13 mouse cellular contexts compared by ENCODE assay signal in the genomic region with DNA sequence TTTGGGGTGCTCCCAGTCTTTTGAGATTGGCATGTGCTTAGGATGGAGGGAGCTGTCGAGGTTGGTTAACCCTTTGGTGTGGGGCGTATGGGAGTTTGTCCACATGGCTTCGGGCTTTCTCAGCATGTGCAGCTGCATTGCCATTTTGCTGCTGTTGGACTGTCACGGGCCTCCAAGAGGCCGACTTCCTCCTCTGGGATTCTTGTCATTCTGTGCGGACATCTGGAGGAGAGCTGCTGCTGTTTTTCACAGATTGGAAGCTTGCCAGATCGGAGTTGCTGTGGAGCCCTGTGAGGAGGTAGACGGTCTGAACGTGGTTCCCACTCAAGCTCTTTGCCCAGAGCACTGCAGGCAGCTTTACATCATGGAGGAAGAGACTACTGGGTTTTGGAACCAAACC. TPM values are rescaled to one million over a fixed set of nuclear protein-coding genes. Genes with fewer than 3 reads are reported as not detected.
A peak's percentile ranks its signal among the peaks of the same experiment; 100 is the strongest.
DNase-seq lines count a peak whose midpoint lies in the region; ATAC-seq and TF ChIP-seq lines count a peak whose summit lies in the region.
"Had no signal": no experiment of that assay in that cellular context is flagged by ENCODE, and none has a peak within 500 bp of the region (broad histone marks: within the 10 kb centered on the region; RNA-seq: fewer than 3 reads in every experiment).

No protein-coding gene starts in this region.

- H3K27ac ChIP-seq in forebrain, postnatal 0 days (ENCODE audit: low read depth, low read length): no peak overlapping the region
- no peak overlapping the region; the same call in 1 of the 2 replicates for H3K27ac ChIP-seq in forebrain, embryonic 15.5 days (replicated peaks)
- H3K27ac ChIP-seq in kidney, adult 2 months (ENCODE audit: insufficient read depth, low read depth, low read length): no peak overlapping the region
- H3K27ac ChIP-seq: limb, embryonic 13.5 days; neural tube, embryonic 12.5 days had no signal

- TF ChIP-seq POLR2A in kidney, adult 2 months (IDR thresholded peaks at IDR 0.05; ENCODE audit: low read depth, low read length): no peak

- WGBS in forebrain, postnatal 0 days: 37% methylated on average over 9 of the region's 9 CpGs
- 36% methylated on average over 9 of the region's 9 CpGs for WGBS in forebrain, embryonic 15.5 days
- 29% methylated on average over 9 of the region's 9 CpGs for WGBS in kidney, adult 2 months

- peaks cover 19% of the 10 kb centered on the region for H3K4me1 ChIP-seq in forebrain, postnatal 0 days (ENCODE audit: insufficient read depth)
- H3K4me1 ChIP-seq in forebrain, embryonic 15.5 days: peaks cover 43% of the 10 kb centered on the region
- peaks cover 19% of the 10 kb centered on the region; the same call in 1 of the 2 replicates for H3K4me1 ChIP-seq in kidney, adult 2 months (ENCODE audit: control insufficient read depth, insufficient read depth, low read length)

- ATAC-seq in forebrain, postnatal 0 days: no peak
- ATAC-seq in forebrain, embryonic 15.5 days (replicated peaks): no peak
- ATAC-seq: CD4-positive, CD25-positive, alpha-beta regulatory T cell, adult 4 months had no signal

- H3K36me3 ChIP-seq in forebrain, postnatal 0 days (ENCODE audit: insufficient read depth): no peaks in the 10 kb centered on the region; the same call in none of the 2 replicates
- no peaks in the 10 kb centered on the region for H3K36me3 ChIP-seq in forebrain, embryonic 15.5 days
- H3K36me3 ChIP-seq in kidney, adult 2 months (ENCODE audit: control insufficient read depth, insufficient read depth, low read length): no peaks in the 10 kb centered on the region
- H3K36me3 ChIP-seq: limb, embryonic 13.5 days had no signal

- H3K9ac ChIP-seq in forebrain, postnatal 0 days: no peak overlapping the region
- no peak overlapping the region for H3K9ac ChIP-seq in forebrain, embryonic 15.5 days (replicated peaks)
- H3K9ac ChIP-seq: limb, embryonic 13.5 days; neural tube, embryonic 12.5 days had no signal

- H3K27me3 ChIP-seq in forebrain, postnatal 0 days (ENCODE audit: insufficient read depth, low read length): no peaks in the 10 kb centered on the region
- H3K27me3 ChIP-seq in forebrain, embryonic 15.5 days: no peaks in the 10 kb centered on the region
- H3K27me3 ChIP-seq in kidney, adult 2 months (replicated peaks; ENCODE audit: control insufficient read depth, insufficient read depth, low read length): no peaks in the 10 kb centered on the region
- H3K27me3 ChIP-seq: limb, embryonic 13.5 days; neural tube, embryonic 12.5 days had no signal

- H3K4me3 ChIP-seq in forebrain, postnatal 0 days (ENCODE audit: low read depth, low read length): no peak overlapping the region
- H3K4me3 ChIP-seq in forebrain, embryonic 15.5 days: no peak overlapping the region
- H3K4me3 ChIP-seq in kidney, adult 2 months (ENCODE audit: insufficient read depth, low read depth, low read length): no peak overlapping the region
- H3K4me3 ChIP-seq: limb, embryonic 13.5 days; neural tube, embryonic 12.5 days had no signal

- peak; percentile 28 for DNase-seq in forebrain, postnatal 0 days
- peak; percentile 56 for DNase-seq in kidney, adult 2 months
- no peak for DNase-seq in kidney, adult 18-20 months
- peak; percentile 71 for DNase-seq in MN1 (ENCODE audit: low spot score)
- peak; percentile 12 for DNase-seq in heart, postnatal 25 days (ENCODE audit: low spot score)
- DNase-seq in urinary bladder, postnatal 36 days (ENCODE audit: low spot score in 2 of 2): no peak
- no peak for DNase-seq in layer of hippocampus, adult 18-20 months (ENCODE audit: low spot score in 2 of 2)
- DNase-seq: adrenal gland, postnatal 25 days; cerebellum, adult 9-11 months had no signal

- H3K4me2 ChIP-seq in forebrain, postnatal 0 days (ENCODE audit: low read depth): no peak overlapping the region
- H3K4me2 ChIP-seq in forebrain, embryonic 15.5 days (replicated peaks): no peak overlapping the region
- H3K4me2 ChIP-seq: limb, embryonic 13.5 days; neural tube, embryonic 12.5 days had no signal

- no peaks in the 10 kb centered on the region for H3K9me3 ChIP-seq in forebrain, postnatal 0 days (ENCODE audit: low read length)
- H3K9me3 ChIP-seq in forebrain, embryonic 15.5 days: no peaks in the 10 kb centered on the region
- H3K9me3 ChIP-seq: limb, embryonic 13.5 days; neural tube, embryonic 12.5 days had no signal

- TF ChIP-seq CTCF in forebrain, postnatal 0 days (IDR thresholded peaks at IDR 0.05; ENCODE audit: low read depth): no peak
- TF ChIP-seq CTCF in kidney, adult 2 months (conservative IDR thresholded peaks at IDR 0.05; ENCODE audit: insufficient read depth, insufficient read length, low read depth, low read length): no peak

- intact Hi-C loops in heart, postnatal 25 days (cut with DNase I): no loop called here

RNA-seq across cellular contexts. Expression of a gene that starts 4.8 kb away (rescaled TPM):
- total RNA-seq in forebrain, postnatal 0 days (2014; rRNA removed): 11.8 and 16.8 TPM in 2 replicates
- polyA plus RNA-seq in forebrain, postnatal 0 days (2015; fragmentation: Nextera tagmentation; extraction: Ambion mirVana): 25.6 and 37.2 TPM in 2 replicates
- 33.9 and 38.2 TPM in 2 replicates for polyA plus RNA-seq in forebrain, embryonic 15.5 days (2015; fragmentation: Nextera tagmentation; extraction: Ambion mirVana)
- 34.4 and 35.4 TPM in 2 replicates for polyA plus RNA-seq in kidney, adult 2 months (2012; rRNA removed)
- 10 to 100 TPM in 1 of 2 experiments, 1 to 10 TPM in 1; 7.8 to 13.0 TPM for total RNA-seq in heart, postnatal 25 days (2021)
- total RNA-seq in layer of hippocampus, adult 18-20 months (2021): 10 to 100 TPM; 46.8 to 47.8 TPM

Comparison
In these comparisons a context has a peak if more than half of its experiments do, and no peak if none do; other contexts are left out.
1. DNase-seq: peak in forebrain, postnatal 0 days (single experiment), kidney, adult 2 months (single experiment), MN1 (single experiment) and heart, postnatal 25 days (single experiment); none in kidney, adult 18-20 months (single experiment), urinary bladder, postnatal 36 days (0 of 2) and layer of hippocampus, adult 18-20 months (0 of 2).